Mouse (Mus musculus) liver, embryonic 14.5 days (tissue): ENCODE measurements at regions not wholly inside any gene's neighbourhood (a gene's known extent, or its start where the extent isn't known, plus 50 kb on each side); places are given as distances from the start of the nearest gene placed in this dataset.

Experiments used
- CTCF ChIP-seq: IDR thresholded peaks from 2 replicates; pipeline ENCODE4 v1.5.1; 2016; ENCODE audit warnings: antibody characterized with exemption, low read depth, control low read depth
- EP300 ChIP-seq: IDR thresholded peaks from 2 replicates; pipeline ENCODE4 v1.6.1; 2016; ENCODE audit warnings: antibody characterized with exemption, low read depth

DNA sequence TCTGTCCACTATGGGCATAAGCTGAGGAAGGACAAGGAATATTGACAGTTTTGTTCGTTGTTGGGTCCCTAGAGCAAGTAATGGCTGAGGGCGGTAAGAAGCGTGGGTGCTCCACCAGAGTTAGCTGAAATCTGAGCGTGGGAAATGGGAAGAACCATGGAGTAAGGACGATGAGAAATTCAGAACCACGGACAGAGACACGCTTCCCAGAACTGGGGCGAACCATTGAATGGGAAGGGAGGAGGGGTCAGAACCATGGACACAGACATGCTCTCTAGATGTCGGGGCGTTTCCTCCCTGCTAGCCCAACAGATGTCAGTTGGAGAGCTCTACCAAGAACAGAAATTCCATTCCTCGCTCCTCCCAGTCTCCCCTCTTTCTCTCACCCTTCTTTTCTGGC is 238.2 kb upstream of the Srrm4 start:
- TF ChIP-seq CTCF (no peak), EP300 (no peak)
